In genomic region chr9:83308092-83308491, GRCm38 (mm10) we compare ENCODE assay signal across 31 mouse cellular contexts.
A peak's percentile ranks its signal among the peaks of the same experiment; 100 is the strongest.
DNase-seq lines count a peak whose midpoint lies in the region; ATAC-seq and TF ChIP-seq lines count a peak whose summit lies in the region.
"Had no signal": no experiment of that assay in that cellular context is flagged by ENCODE, and none has a peak within 500 bp of the region (broad histone marks: within the 10 kb centered on the region; RNA-seq: fewer than 3 reads in every experiment).

No protein-coding gene starts in this region.

- H3K9ac ChIP-seq in kidney, embryonic 14.5 days (ENCODE audit: low read depth, low read length), result no peak overlapping the region
- H3K9ac ChIP-seq in lung, postnatal 0 days (replicated peaks; ENCODE audit: low read depth), result no peak overlapping the region
- H3K9ac ChIP-seq: heart, embryonic 13.5 days; hindbrain, embryonic 15.5 days; liver, embryonic 15.5 days; midbrain, embryonic 12.5 days; neural tube, embryonic 12.5 days had no signal

- H3K36me3 ChIP-seq in kidney, embryonic 14.5 days (ENCODE audit: control insufficient read depth, insufficient read depth, low read length), result no peaks in the 10 kb centered on the region
- no peaks in the 10 kb centered on the region for H3K36me3 ChIP-seq in lung, postnatal 0 days (ENCODE audit: insufficient read depth, low read length)
- H3K36me3 ChIP-seq: forebrain, embryonic 10.5 days; heart, embryonic 13.5 days; hindbrain, embryonic 15.5 days; liver, embryonic 15.5 days; midbrain, embryonic 12.5 days; neural tube, embryonic 12.5 days had no signal

- TF ChIP-seq EP300 in lung, postnatal 0 days (IDR thresholded peaks at IDR 0.05), result no peak

- no peak overlapping the region for H3K27ac ChIP-seq in kidney, embryonic 14.5 days (ENCODE audit: low read depth, low read length)
- H3K27ac ChIP-seq in lung, postnatal 0 days (ENCODE audit: low read length), result no peak overlapping the region
- H3K27ac ChIP-seq: forebrain, embryonic 10.5 days; gastrocnemius, adult 2 months; heart, adult 2 months; heart, embryonic 13.5 days; hindbrain, embryonic 15.5 days; liver, embryonic 15.5 days; midbrain, embryonic 12.5 days; neural tube, embryonic 12.5 days had no signal

- peaks cover 3% of the 10 kb centered on the region for H3K4me1 ChIP-seq in kidney, embryonic 14.5 days (ENCODE audit: control insufficient read depth, insufficient read depth, low read length)
- H3K4me1 ChIP-seq in lung, postnatal 0 days (ENCODE audit: insufficient read depth, low read depth, low read length), result no peaks in the 10 kb centered on the region
- H3K4me1 ChIP-seq: liver, embryonic 15.5 days had no signal

- WGBS in kidney, embryonic 14.5 days, result 43% methylated on average over 4 of the region's 4 CpGs
- WGBS in lung, postnatal 0 days, result 71% methylated on average over 4 of the region's 4 CpGs

- no peaks in the 10 kb centered on the region for H3K9me3 ChIP-seq in kidney, embryonic 14.5 days (ENCODE audit: control insufficient read depth, low read length)
- no peaks in the 10 kb centered on the region for H3K9me3 ChIP-seq in lung, postnatal 0 days (ENCODE audit: low read length)
- H3K9me3 ChIP-seq: forebrain, embryonic 10.5 days; heart, embryonic 13.5 days; hindbrain, embryonic 15.5 days; liver, embryonic 15.5 days; midbrain, embryonic 12.5 days; neural tube, embryonic 12.5 days had no signal

- no peak for TF ChIP-seq CTCF in lung, postnatal 0 days (IDR thresholded peaks at IDR 0.05)

- H3K27me3 ChIP-seq in kidney, embryonic 14.5 days (ENCODE audit: control insufficient read depth, insufficient read depth, low read length), result no peaks in the 10 kb centered on the region
- no peaks in the 10 kb centered on the region for H3K27me3 ChIP-seq in lung, postnatal 0 days (replicated peaks; ENCODE audit: insufficient read depth, low read length)
- H3K27me3 ChIP-seq: CH12.LX; hindbrain, embryonic 15.5 days; liver, embryonic 15.5 days; midbrain, embryonic 12.5 days; neural tube, embryonic 12.5 days had no signal

- no peak overlapping the region for H3K4me2 ChIP-seq in kidney, embryonic 14.5 days (replicated peaks; ENCODE audit: low read depth, low read length)
- no peak overlapping the region for H3K4me2 ChIP-seq in lung, postnatal 0 days (replicated peaks; ENCODE audit: low read depth, low read length)
- H3K4me2 ChIP-seq: heart, embryonic 13.5 days; hindbrain, embryonic 15.5 days; liver, embryonic 15.5 days; midbrain, embryonic 12.5 days; neural tube, embryonic 12.5 days had no signal

- ATAC-seq in kidney, embryonic 14.5 days (ENCODE audit: low FRiP score, low TSS enrichment), result peak; percentile 63
- ATAC-seq in lung, postnatal 0 days, result 0 out of 2 replicates have a peak, but pooled peaks have one; percentile 40
- ATAC-seq: activated CD4-positive, CD25-positive, alpha-beta regulatory T cell, adult 4 months; forebrain, embryonic 16.5 days; inflammation-experienced regulatory T-cells, adult 6 months had no signal

- no peak overlapping the region for H3K4me3 ChIP-seq in kidney, embryonic 14.5 days (ENCODE audit: low read length)
- no peak overlapping the region for H3K4me3 ChIP-seq in lung, postnatal 0 days (ENCODE audit: low read depth, low read length)
- H3K4me3 ChIP-seq: forebrain, embryonic 10.5 days; gastrocnemius, adult 2 months; heart, adult 2 months; heart, embryonic 13.5 days; hindbrain, embryonic 15.5 days; liver, embryonic 15.5 days; midbrain, embryonic 12.5 days; myocyte; neural tube, embryonic 12.5 days had no signal

- peak; percentile 26 for DNase-seq in embryo, embryonic 10 days (ENCODE audit: low spot score)
- no peak for DNase-seq in embryo, embryonic 11 days
- no peak for DNase-seq in kidney, postnatal 25 days
- DNase-seq in lung, postnatal 0 days (ENCODE audit: low spot score), result peak; percentile 15
- no peak for DNase-seq in lung, postnatal 4 days
- peak; percentile 49 for DNase-seq in mesoderm, embryonic 11.5 days (ENCODE audit: low read depth, low spot score)
- DNase-seq in gastrocnemius, postnatal 25 days, result no peak
- DNase-seq: adrenal gland, adult 2 months; adrenal gland, postnatal 36 days; cerebellum, adult 18-20 months; cerebellum, postnatal 10 days; gastrocnemius, adult 2 months; heart, adult 2 months; kidney, adult 18-20 months; layer of hippocampus, adult 9-11 months; right cerebral cortex, adult 18-20 months; spleen, adult 18-20 months; thymus, adult 18-20 months; thymus, postnatal 25 days had no signal

Comparison
In these comparisons a context has a peak if more than half of its experiments do, and no peak if none do; other contexts are left out.
1. DNase-seq: peak in embryo, embryonic 10 days (single experiment), lung, postnatal 0 days (single experiment) and mesoderm, embryonic 11.5 days (single experiment); none in embryo, embryonic 11 days (single experiment), kidney, postnatal 25 days (0 of 2), lung, postnatal 4 days (0 of 2) and gastrocnemius, postnatal 25 days (single experiment).